Comparison of ENCODE assay signal across 11 mouse cellular contexts in genomic region chr2:137110214-137110898, GRCm38 (mm10). TPM values are rescaled to one million over a fixed set of nuclear protein-coding genes. Genes with fewer than 3 reads are reported as not detected.
DNase-seq lines count a peak whose midpoint lies in the region; ATAC-seq lines count a peak whose summit lies in the region.
"Had no signal": no experiment of that assay in that cellular context is flagged by ENCODE, and none has a peak within 500 bp of the region (broad histone marks: within the 10 kb centered on the region; RNA-seq: fewer than 3 reads in every experiment).

No protein-coding gene starts in this region.

- H3K36me3 ChIP-seq in heart, embryonic 12.5 days: peaks cover 15% of the 10 kb centered on the region
- peaks cover 19% of the 10 kb centered on the region for H3K36me3 ChIP-seq in embryonic facial prominence, embryonic 13.5 days
- H3K36me3 ChIP-seq in neural tube, embryonic 13.5 days: peaks cover 8% of the 10 kb centered on the region

- no peak overlapping the region for H3K4me3 ChIP-seq in heart, embryonic 12.5 days
- H3K4me3 ChIP-seq in embryonic facial prominence, embryonic 13.5 days: no peak overlapping the region
- H3K4me3 ChIP-seq in neural tube, embryonic 13.5 days: no peak overlapping the region
- H3K4me3 ChIP-seq: erythroblast, embryonic 14.5 days had no signal

- ATAC-seq in heart, embryonic 12.5 days (ENCODE audit: insufficient number of reproducible peaks, low FRiP score): no peak
- ATAC-seq in embryonic facial prominence, embryonic 13.5 days (ENCODE audit: insufficient number of reproducible peaks, insufficient read depth, low FRiP score, low TSS enrichment, low read depth): no peak
- no peak for ATAC-seq in neural tube, embryonic 13.5 days (ENCODE audit: low read depth)
- no peak for ATAC-seq in inflammation-experienced regulatory T-cells, adult 6 months

- H3K27me3 ChIP-seq in heart, embryonic 12.5 days (replicated peaks): no peaks in the 10 kb centered on the region
- H3K27me3 ChIP-seq in embryonic facial prominence, embryonic 13.5 days: peaks cover 3% of the 10 kb centered on the region; the same call in 1 of the 2 replicates
- peaks cover 32% of the 10 kb centered on the region for H3K27me3 ChIP-seq in neural tube, embryonic 13.5 days

- H3K9me3 ChIP-seq in heart, embryonic 12.5 days (replicated peaks): no peaks in the 10 kb centered on the region
- H3K9me3 ChIP-seq in embryonic facial prominence, embryonic 13.5 days: no peaks in the 10 kb centered on the region
- no peaks in the 10 kb centered on the region for H3K9me3 ChIP-seq in neural tube, embryonic 13.5 days

- peak overlapping the region; percentile 26; the same call in 1 of the 2 replicates for H3K9ac ChIP-seq in heart, embryonic 12.5 days
- no peak overlapping the region for H3K9ac ChIP-seq in embryonic facial prominence, embryonic 13.5 days
- H3K9ac ChIP-seq in neural tube, embryonic 13.5 days: no peak overlapping the region

- no peak for DNase-seq in heart, adult 8-10 months (ENCODE audit: low spot score)
- DNase-seq in kidney, adult 8-10 months: peak; percentile 26 to 62
- no peak for DNase-seq in spleen, postnatal 14 days (ENCODE audit: low spot score in 2 of 2)
- DNase-seq in cerebellum, adult 9-11 months: no peak
- DNase-seq: adrenal gland, postnatal 14 days; right cerebral cortex, postnatal 14 days had no signal

- H3K4me2 ChIP-seq in heart, embryonic 12.5 days: peak overlapping the region; percentile 42
- peak overlapping the region; percentile 87 for H3K4me2 ChIP-seq in embryonic facial prominence, embryonic 13.5 days
- H3K4me2 ChIP-seq in neural tube, embryonic 13.5 days: peak overlapping the region; percentile 93

- H3K27ac ChIP-seq in heart, embryonic 12.5 days (ENCODE audit: poor library complexity, severe bottlenecking): peak overlapping the region; percentile 50
- H3K27ac ChIP-seq in embryonic facial prominence, embryonic 13.5 days: no peak overlapping the region
- H3K27ac ChIP-seq in neural tube, embryonic 13.5 days (replicated peaks): peak overlapping the region; percentile 54

- WGBS in heart, embryonic 12.5 days: 52% methylated on average over 4 of the region's 4 CpGs
- WGBS in embryonic facial prominence, embryonic 13.5 days: 40% methylated on average over 4 of the region's 4 CpGs
- WGBS in neural tube, embryonic 13.5 days: 18% methylated on average over 4 of the region's 4 CpGs

- H3K4me1 ChIP-seq in heart, embryonic 12.5 days (replicated peaks): peaks cover 74% of the 10 kb centered on the region
- peaks cover 68% of the 10 kb centered on the region for H3K4me1 ChIP-seq in embryonic facial prominence, embryonic 13.5 days
- peaks cover 85% of the 10 kb centered on the region for H3K4me1 ChIP-seq in neural tube, embryonic 13.5 days (replicated peaks)

RNA-seq across cellular contexts. Expression of gene Jag1, which starts 6.1 kb away (rescaled TPM):
- 26.2 and 26.6 TPM in 2 replicates for polyA plus RNA-seq in heart, embryonic 12.5 days (2016; fragmentation: Nextera tagmentation; extraction: Ambion mirVana)
- 10 to 100 TPM in 1 of 4 experiments, 1 to 10 TPM in 3; 8.4 to 10.0 (median 9.1) TPM for total RNA-seq in heart, adult 8-10 months (2022)
- 27.8 and 32.5 TPM in 2 replicates for polyA plus RNA-seq in embryonic facial prominence, embryonic 13.5 days (2015; fragmentation: Nextera tagmentation; extraction: Ambion mirVana)
- polyA plus RNA-seq in neural tube, embryonic 13.5 days (2015; fragmentation: Nextera tagmentation; extraction: Ambion mirVana): 17.8 and 18.8 TPM in 2 replicates
- under 1 TPM; 0.13 to 0.86 (median 0.77) TPM for polyA plus RNA-seq in inflammation-experienced regulatory T-cells, adult 6 months (2017; shearing (Covaris generic))
- polyA plus RNA-seq: erythroblast, embryonic 14.5 days had no signal

Comparison
In these comparisons a context has a peak if more than half of its experiments do, and no peak if none do; other contexts are left out.
1. H3K4me2 ChIP-seq: peak in every context shown above with its lines; median percentile 93 in neural tube, embryonic 13.5 days; 87 in embryonic facial prominence, embryonic 13.5 days; 42 in heart, embryonic 12.5 days.
2. DNase-seq: peak in kidney, adult 8-10 months (2 of 2); none in heart, adult 8-10 months (single experiment), spleen, postnatal 14 days (0 of 2) and cerebellum, adult 9-11 months (single experiment).
3. RNA of gene Jag1, which starts 6.1 kb away (polyA plus RNA-seq): 27.8 to 32.5 TPM in embryonic facial prominence, embryonic 13.5 days, 26.2 to 26.6 TPM in heart, embryonic 12.5 days and 17.8 to 18.8 TPM in neural tube, embryonic 13.5 days; 0.13 to 0.86 TPM in inflammation-experienced regulatory T-cells, adult 6 months; every median in the first group is over 10 times any median in the second.